ENCODE assay signal across 23 mouse cellular contexts in genomic region chr7:113572741-113573140, GRCm38 (mm10). TPM values are rescaled to one million over a fixed set of nuclear protein-coding genes. Genes with fewer than 3 reads are reported as not detected.
A peak's percentile ranks its signal among the peaks of the same experiment; 100 is the strongest.
DNase-seq lines count a peak whose midpoint lies in the region; ATAC-seq and TF ChIP-seq lines count a peak whose summit lies in the region.
"Had no signal": no experiment of that assay in that cellular context is flagged by ENCODE, and none has a peak within 500 bp of the region (broad histone marks: within the 10 kb centered on the region; RNA-seq: fewer than 3 reads in every experiment).

No protein-coding gene starts in this region.

- H3K79me2 ChIP-seq in MEL (ENCODE audit: control insufficient read depth, insufficient read depth, low read length, poor library complexity): no peaks in the 10 kb centered on the region

- H3K27ac ChIP-seq in MEL (ENCODE audit: control insufficient read depth, low read depth, low read length): no peak overlapping the region
- H3K27ac ChIP-seq: forebrain, embryonic 13.5 days; gastrocnemius, adult 2 months; limb, embryonic 10.5 days; liver, embryonic 15.5 days; lung, embryonic 15.5 days; midbrain, embryonic 15.5 days had no signal

- TF ChIP-seq RAD21 in MEL (IDR thresholded peaks at IDR 0.05; ENCODE audit: low read depth, low read length): no peak

- H3K9ac ChIP-seq in MEL (ENCODE audit: control insufficient read depth, low read depth, low read length, poor library complexity, severe bottlenecking): no peak overlapping the region
- H3K9ac ChIP-seq: forebrain, embryonic 13.5 days; liver, embryonic 15.5 days; lung, embryonic 15.5 days; midbrain, embryonic 15.5 days had no signal

- TF ChIP-seq CTCF in MEL (IDR thresholded peaks at IDR 0.05 in 2 of 3, conservative IDR thresholded peaks at IDR 0.05 in 1 of 3; ENCODE audit: control insufficient read depth in 1 of 3, insufficient read depth in 1 of 3, low read depth in 2 of 3, low read length in 3 of 3, poor library complexity in 1 of 3, severe bottlenecking in 1 of 3): no peak

- peak; percentile 35 for DNase-seq in thymus, postnatal 14 days
- DNase-seq in thymus, adult 18-20 months: no peak
- no peak for DNase-seq in MEL (ENCODE audit: low read depth, low spot score)
- no peak for DNase-seq in gastrocnemius, postnatal 4 days (ENCODE audit: low spot score in 2 of 2)
- no peak for DNase-seq in left cerebral cortex, postnatal 4 days
- no peak for DNase-seq in ovary, postnatal 14 days (ENCODE audit: low spot score)
- DNase-seq: adrenal gland, postnatal 14 days; cerebellum, adult 8-10 months; cerebellum, postnatal 36 days; gastrocnemius, adult 2 months; heart, adult 11 months; kidney, postnatal 36 days; liver; lung, postnatal 36 days had no signal

- TF ChIP-seq POLR2A in MEL (IDR thresholded peaks at IDR 0.05; ENCODE audit: control insufficient read depth in 1 of 2, insufficient read depth in 1 of 2, low read depth in 1 of 2, low read length in 2 of 2, poor library complexity in 1 of 2): no peak

- H3K4me1 ChIP-seq in MEL (ENCODE audit: control insufficient read depth in 1 of 2, insufficient read depth in 2 of 2, low read length in 2 of 2): no peaks in the 10 kb centered on the region
- H3K4me1 ChIP-seq: forebrain, embryonic 13.5 days; limb, embryonic 10.5 days; liver, embryonic 15.5 days; lung, embryonic 15.5 days; midbrain, embryonic 15.5 days had no signal

- no peaks in the 10 kb centered on the region for H3K27me3 ChIP-seq in MEL (ENCODE audit: control insufficient read depth in 1 of 2, insufficient read depth in 2 of 2, low read length in 2 of 2)
- H3K27me3 ChIP-seq: forebrain, embryonic 13.5 days; liver, embryonic 15.5 days; lung, embryonic 15.5 days; midbrain, embryonic 15.5 days had no signal

- no peak for TF ChIP-seq EP300 in MEL (IDR thresholded peaks at IDR 0.05; ENCODE audit: low read depth in 1 of 2, low read length in 2 of 2)

- H3K36me3 ChIP-seq in MEL (ENCODE audit: control insufficient read depth in 1 of 2, insufficient read depth in 2 of 2, low read length in 2 of 2): peaks cover 0 to 15% of the 10 kb centered on the region in 2 experiments; a peak in 2 of 4 replicates
- H3K36me3 ChIP-seq: liver, embryonic 15.5 days; midbrain, embryonic 15.5 days had no signal

- intact Hi-C loops in left cerebral cortex, postnatal 4 days (cut with DNase I): no loop called here

- H3K4me3 ChIP-seq in MEL (ENCODE audit: control insufficient read depth in 1 of 2, insufficient read depth in 1 of 2, low read depth in 2 of 2, low read length in 2 of 2): no peak overlapping the region
- H3K4me3 ChIP-seq: forebrain, embryonic 13.5 days; gastrocnemius, adult 2 months; limb, embryonic 10.5 days; liver, embryonic 15.5 days; lung, embryonic 15.5 days; midbrain, embryonic 15.5 days had no signal

- no peaks in the 10 kb centered on the region for H3K9me3 ChIP-seq in MEL (replicated peaks; ENCODE audit: insufficient read depth, low read length)
- H3K9me3 ChIP-seq: forebrain, embryonic 13.5 days; G1E; limb, embryonic 10.5 days; liver, embryonic 15.5 days; lung, embryonic 15.5 days; midbrain, embryonic 15.5 days had no signal

- peak; percentile 67 for ATAC-seq in inflammation-experienced regulatory T-cells, adult 6 months
- ATAC-seq: forebrain, embryonic 13.5 days; hindbrain, embryonic 16.5 days; intestine, postnatal 0 days; midbrain, embryonic 15.5 days had no signal

TF ChIP-seq in MEL, 35 proteins besides CTCF, POLR2A, EP300 and RAD21:
- TF ChIP-seq BHLHE40 (IDR thresholded peaks at IDR 0.05; ENCODE audit: borderline replicate concordance, low read depth, low read length) (no peak), RCOR1 (IDR thresholded peaks at IDR 0.05; ENCODE audit: low read depth, low read length) (peak; percentile 93)
TF ChIP-seq in MEL: peak in this region for 1.

RNA-seq across cellular contexts. Expression of gene Far1, which starts 59.1 kb away (rescaled TPM):
- total RNA-seq in MEL (2012; rRNA removed): 34.2 and 37.3 TPM in 2 replicates
- 10 to 100 TPM in 1 of 2 experiments, not detected in 1; 26.4 TPM for polyA plus RNA-seq in MEL (2012; ENCODE audit: insufficient read depth in 1 of 2, insufficient read length in 2 of 2, low read depth in 1 of 2, low replicate concordance in 2 of 2, missing spikeins in 1 of 2)
- polyA plus RNA-seq in inflammation-experienced regulatory T-cells, adult 6 months (2017; shearing (Covaris generic)): 100 to 1,000 TPM in 1 of 3 experiments, 10 to 100 TPM in 2; 74.7 to 134 (median 82.4) TPM
- total RNA-seq in gastrocnemius, postnatal 4 days (2021): 10 to 100 TPM; 42.2 to 47.1 TPM
- total RNA-seq in left cerebral cortex, postnatal 4 days (2021): 100 to 1,000 TPM; 124 to 128 TPM
